20 mouse cellular contexts compared by ENCODE assay signal in genomic region chr17:65484654-65485053, GRCm38 (mm10). TPM values are rescaled to one million over a fixed set of nuclear protein-coding genes. Genes with fewer than 3 reads are reported as not detected.
DNase-seq lines count a peak whose midpoint lies in the region; ATAC-seq and TF ChIP-seq lines count a peak whose summit lies in the region.
"Had no signal": no experiment of that assay in that cellular context is flagged by ENCODE, and none has a peak within 500 bp of the region (broad histone marks: within the 10 kb centered on the region; RNA-seq: fewer than 3 reads in every experiment).

No protein-coding gene starts in this region.

- no peak overlapping the region for H3K4me3 ChIP-seq in intestine, embryonic 15.5 days (replicated peaks)
- H3K4me3 ChIP-seq in intestine, postnatal 0 days (ENCODE audit: low read depth, low read length) = no peak overlapping the region
- no peak overlapping the region for H3K4me3 ChIP-seq in intestine, embryonic 16.5 days (ENCODE audit: low read length)
- peak overlapping the region; percentile 21; the same call in 1 of the 2 replicates for H3K4me3 ChIP-seq in limb, embryonic 10.5 days
- no peak overlapping the region for H3K4me3 ChIP-seq in limb, embryonic 15.5 days
- H3K4me3 ChIP-seq: forebrain, embryonic 15.5 days; heart, embryonic 13.5 days; hindbrain, embryonic 12.5 days had no signal

- no peak for DNase-seq in limb, embryonic 10.5 days (ENCODE audit: low spot score)
- DNase-seq in embryo, embryonic 9.5 days (ENCODE audit: extremely low spot score) = no peak
- DNase-seq in frontal cortex, postnatal 14 days (ENCODE audit: low spot score in 2 of 2) = no peak
- DNase-seq: adrenal gland, adult 2 months; adrenal gland, postnatal 25 days; cerebellum, adult 18-20 months; cerebellum, adult 9-11 months; cerebellum, postnatal 36 days; gastrocnemius, postnatal 14 days; heart, postnatal 4 days had no signal

- WGBS in intestine, embryonic 15.5 days = 21% methylated on average over 10 of the region's 10 CpGs
- WGBS in intestine, postnatal 0 days = 20% methylated on average over 10 of the region's 10 CpGs
- whole genome bisulfite sequencing in intestine, embryonic 16.5 days = 34% methylated on average over 10 of the region's 10 CpGs
- WGBS in limb, embryonic 10.5 days = 41% methylated on average over 10 of the region's 10 CpGs
- WGBS in limb, embryonic 15.5 days = 26% methylated on average over 10 of the region's 10 CpGs

- no peak overlapping the region for H3K27ac ChIP-seq in intestine, embryonic 15.5 days
- no peak overlapping the region for H3K27ac ChIP-seq in intestine, postnatal 0 days (ENCODE audit: low read depth, low read length)
- no peak overlapping the region for H3K27ac ChIP-seq in intestine, embryonic 16.5 days (ENCODE audit: low read length)
- H3K27ac ChIP-seq in limb, embryonic 10.5 days = no peak overlapping the region
- H3K27ac ChIP-seq in limb, embryonic 15.5 days = no peak overlapping the region
- H3K27ac ChIP-seq: forebrain, embryonic 15.5 days; heart, embryonic 13.5 days; hindbrain, embryonic 12.5 days had no signal

- ATAC-seq in intestine, embryonic 15.5 days = peak; percentile 83
- ATAC-seq in intestine, postnatal 0 days = no peak
- ATAC-seq in intestine, embryonic 16.5 days = peak; percentile 71; the same call in 1 of the 2 replicates
- no peak for ATAC-seq in limb, embryonic 15.5 days (ENCODE audit: insufficient number of reproducible peaks, low FRiP score, low TSS enrichment, low read depth)
- ATAC-seq: forebrain, embryonic 15.5 days; hindbrain, embryonic 16.5 days had no signal

- no peak for TF ChIP-seq CTCF in intestine, postnatal 0 days (IDR thresholded peaks at IDR 0.05; ENCODE audit: low read depth)

- no peaks in the 10 kb centered on the region for H3K27me3 ChIP-seq in intestine, embryonic 15.5 days (replicated peaks)
- no peaks in the 10 kb centered on the region for H3K27me3 ChIP-seq in intestine, postnatal 0 days (replicated peaks; ENCODE audit: control insufficient read depth, insufficient read depth, low read length)
- no peaks in the 10 kb centered on the region for H3K27me3 ChIP-seq in intestine, embryonic 16.5 days (replicated peaks; ENCODE audit: control insufficient read depth, insufficient read depth, low read length)
- no peaks in the 10 kb centered on the region for H3K27me3 ChIP-seq in limb, embryonic 10.5 days (ENCODE audit: low read depth, poor library complexity, severe bottlenecking)
- no peaks in the 10 kb centered on the region for H3K27me3 ChIP-seq in limb, embryonic 15.5 days
- H3K27me3 ChIP-seq: forebrain, embryonic 15.5 days; heart, embryonic 13.5 days; hindbrain, embryonic 12.5 days had no signal

- H3K4me1 ChIP-seq in intestine, embryonic 15.5 days (replicated peaks) = no peaks in the 10 kb centered on the region
- H3K4me1 ChIP-seq in intestine, postnatal 0 days (replicated peaks; ENCODE audit: control insufficient read depth, insufficient read depth, low read length) = no peaks in the 10 kb centered on the region
- no peaks in the 10 kb centered on the region; the same call in 1 of the 2 replicates for H3K4me1 ChIP-seq in intestine, embryonic 16.5 days (ENCODE audit: control insufficient read depth, insufficient read depth, low read length)
- peaks cover 4% of the 10 kb centered on the region; the same call in 1 of the 2 replicates for H3K4me1 ChIP-seq in limb, embryonic 10.5 days
- peaks cover 4% of the 10 kb centered on the region; the same call in 1 of the 2 replicates for H3K4me1 ChIP-seq in limb, embryonic 15.5 days
- H3K4me1 ChIP-seq: forebrain, embryonic 15.5 days; heart, embryonic 13.5 days; hindbrain, embryonic 12.5 days had no signal

- no peaks in the 10 kb centered on the region for H3K36me3 ChIP-seq in intestine, embryonic 15.5 days
- H3K36me3 ChIP-seq in intestine, postnatal 0 days (ENCODE audit: control insufficient read depth, insufficient read depth) = no peaks in the 10 kb centered on the region
- H3K36me3 ChIP-seq in intestine, embryonic 16.5 days (ENCODE audit: control insufficient read depth, insufficient read depth, low read length) = no peaks in the 10 kb centered on the region
- no peaks in the 10 kb centered on the region for H3K36me3 ChIP-seq in limb, embryonic 10.5 days
- no peaks in the 10 kb centered on the region for H3K36me3 ChIP-seq in limb, embryonic 15.5 days
- H3K36me3 ChIP-seq: forebrain, embryonic 15.5 days; heart, embryonic 13.5 days; hindbrain, embryonic 12.5 days had no signal

- H3K9me3 ChIP-seq in intestine, embryonic 15.5 days = no peaks in the 10 kb centered on the region
- no peaks in the 10 kb centered on the region for H3K9me3 ChIP-seq in intestine, postnatal 0 days (ENCODE audit: control insufficient read depth)
- no peaks in the 10 kb centered on the region for H3K9me3 ChIP-seq in intestine, embryonic 16.5 days (ENCODE audit: control insufficient read depth, low read length)
- H3K9me3 ChIP-seq in limb, embryonic 10.5 days (replicated peaks) = no peaks in the 10 kb centered on the region
- H3K9me3 ChIP-seq in limb, embryonic 15.5 days = no peaks in the 10 kb centered on the region
- H3K9me3 ChIP-seq: forebrain, embryonic 15.5 days; heart, embryonic 13.5 days; hindbrain, embryonic 12.5 days had no signal

- peak overlapping the region; percentile 35 for H3K4me2 ChIP-seq in intestine, embryonic 15.5 days (replicated peaks)
- H3K4me2 ChIP-seq in intestine, postnatal 0 days (replicated peaks; ENCODE audit: low read depth) = no peak overlapping the region
- 0 out of 2 replicates have a peak overlapping the region, but pooled peaks have one; percentile 19 for H3K4me2 ChIP-seq in intestine, embryonic 16.5 days (ENCODE audit: low read depth, low read length)
- peak overlapping the region; percentile 19; the same call in 1 of the 2 replicates for H3K4me2 ChIP-seq in limb, embryonic 15.5 days
- H3K4me2 ChIP-seq: forebrain, embryonic 15.5 days; heart, embryonic 13.5 days; hindbrain, embryonic 12.5 days had no signal

- no peak overlapping the region for H3K9ac ChIP-seq in intestine, embryonic 15.5 days
- H3K9ac ChIP-seq in intestine, postnatal 0 days (ENCODE audit: low read depth, low read length) = no peak overlapping the region
- H3K9ac ChIP-seq in intestine, embryonic 16.5 days (ENCODE audit: low read depth, low read length) = no peak overlapping the region
- no peak overlapping the region for H3K9ac ChIP-seq in limb, embryonic 15.5 days
- H3K9ac ChIP-seq: forebrain, embryonic 15.5 days; heart, embryonic 13.5 days; hindbrain, embryonic 12.5 days had no signal

RNA-seq across cellular contexts. Expression of gene Tmem232, which starts 55.9 kb away (rescaled TPM):
- not detected in 2 replicates for polyA plus RNA-seq in intestine, embryonic 15.5 days (2015; fragmentation: Nextera tagmentation; extraction: Ambion mirVana)
- polyA plus RNA-seq in intestine, postnatal 0 days (2015; fragmentation: Nextera tagmentation; extraction: Ambion mirVana) = not detected in 2 replicates
- polyA plus RNA-seq in intestine, embryonic 16.5 days (2015; fragmentation: Nextera tagmentation; extraction: Ambion mirVana) = not detected in 2 replicates
- 0.13 and 0.16 TPM in 2 replicates for polyA plus RNA-seq in limb, embryonic 10.5 days (2016; fragmentation: Nextera tagmentation; extraction: Ambion mirVana)
- 0.10 and 0.11 TPM in 2 replicates for polyA plus RNA-seq in limb, embryonic 15.5 days (2015; fragmentation: Nextera tagmentation; extraction: Ambion mirVana)
- polyA plus RNA-seq: adrenal gland, adult 2 months; embryonic facial prominence, embryonic 11.5 days; forebrain, embryonic 11.5 days had no signal

Comparison
In these comparisons a context has a peak if more than half of its experiments do, and no peak if none do; other contexts are left out.
1. ATAC-seq: peak in intestine, embryonic 15.5 days (single experiment) and intestine, embryonic 16.5 days (single experiment); none in intestine, postnatal 0 days (single experiment) and limb, embryonic 15.5 days (single experiment).